Mouse (Mus musculus): ENCODE results near the gene Nup188. TPM values are rescaled to one million over a fixed set of nuclear protein-coding genes. Genes with fewer than 3 reads are reported as not detected.

Gene Nup188
- polyA plus RNA-seq, 1 experiment from 2014 or later, result 35.4 TPM

GRCm38 (mm10) chr2:30342544-30342943 lies 56.3 kb downstream of the Nup188 start:
- WGBS, result 93% methylated on average over 7 of the region's 7 CpGs
- Histone ChIP-seq H3K9ac (ENCODE audit: low read depth, low read length) (no peak overlapping the region), H3K36me3 (ENCODE audit: control insufficient read depth, insufficient read depth, low read length) (peaks cover 99% of the 10 kb centered on the region), H3K4me2 (ENCODE audit: low read depth, low read length) (no peak overlapping the region), H3K27ac (replicated peaks; ENCODE audit: low read depth, low read length) (no peak overlapping the region), H3K27me3 (replicated peaks; ENCODE audit: control insufficient read depth, insufficient read depth, low read length) (no peaks in the 10 kb centered on the region), H3K4me3 (ENCODE audit: low read depth, low read length) (no peak overlapping the region), H3K9me3 (ENCODE audit: control insufficient read depth, low read length) (no peaks in the 10 kb centered on the region), H3K4me1 (ENCODE audit: control insufficient read depth, insufficient read depth, low read length) (no peaks in the 10 kb centered on the region)
- no peak for DNase-seq (ENCODE audit: low spot score)
- no peak for ATAC-seq (ENCODE audit: low read depth)

GRCm38 (mm10) chr2:30343601-30344137 lies 57.5 kb downstream of the Nup188 start:
- H3K9ac ChIP-seq (ENCODE audit: low read depth, low read length), result no peak overlapping the region
- no peak for ATAC-seq (ENCODE audit: low read depth)
- no peak overlapping the region for H3K4me2 ChIP-seq (ENCODE audit: low read depth, low read length)
- no peak overlapping the region for H3K27ac ChIP-seq (replicated peaks; ENCODE audit: low read depth, low read length)
- H3K9me3 ChIP-seq (ENCODE audit: control insufficient read depth, low read length), result no peaks in the 10 kb centered on the region
- H3K4me3 ChIP-seq (ENCODE audit: low read depth, low read length), result no peak overlapping the region
- no peaks in the 10 kb centered on the region for H3K4me1 ChIP-seq (ENCODE audit: control insufficient read depth, insufficient read depth, low read length)
- WGBS, result 76% methylated on average over 14 of the region's 14 CpGs
- H3K36me3 ChIP-seq (ENCODE audit: control insufficient read depth, insufficient read depth, low read length), result peaks cover 99% of the 10 kb centered on the region
- no peaks in the 10 kb centered on the region for H3K27me3 ChIP-seq (replicated peaks; ENCODE audit: control insufficient read depth, insufficient read depth, low read length)
- DNase-seq (ENCODE audit: low spot score), result no peak

GRCm38 (mm10) chr2:30345971-30346676 lies 59.9 kb downstream of the Nup188 start:
- Histone ChIP-seq H3K36me3 (ENCODE audit: control insufficient read depth, insufficient read depth, low read length) (peaks cover 99% of the 10 kb centered on the region), H3K27me3 (replicated peaks; ENCODE audit: control insufficient read depth, insufficient read depth, low read length) (no peaks in the 10 kb centered on the region), H3K9me3 (ENCODE audit: control insufficient read depth, low read length) (no peaks in the 10 kb centered on the region), H3K27ac (replicated peaks; ENCODE audit: low read depth, low read length) (no peak overlapping the region), H3K4me3 (ENCODE audit: low read depth, low read length) (no peak overlapping the region), H3K4me1 (ENCODE audit: control insufficient read depth, insufficient read depth, low read length) (no peaks in the 10 kb centered on the region), H3K4me2 (ENCODE audit: low read depth, low read length) (no peak overlapping the region), H3K9ac (ENCODE audit: low read depth, low read length) (no peak overlapping the region)
- no peak for ATAC-seq (ENCODE audit: low read depth)
- DNase-seq (ENCODE audit: low spot score), result no peak
- 90% methylated on average over 7 of the region's 7 CpGs for WGBS

GRCm38 (mm10) chr2:30349196-30349595 lies 63.0 kb downstream of the Nup188 start:
- H3K4me2 ChIP-seq (ENCODE audit: low read depth, low read length), result no peak overlapping the region
- DNase-seq (ENCODE audit: low spot score) (no peak), ATAC-seq (ENCODE audit: low read depth) (no peak)
- H3K4me3 ChIP-seq (ENCODE audit: low read depth, low read length), result no peak overlapping the region
- H3K4me1 ChIP-seq (ENCODE audit: control insufficient read depth, insufficient read depth, low read length), result no peaks in the 10 kb centered on the region
- no peak overlapping the region for H3K27ac ChIP-seq (replicated peaks; ENCODE audit: low read depth, low read length)
- no peaks in the 10 kb centered on the region for H3K9me3 ChIP-seq (ENCODE audit: control insufficient read depth, low read length)
- no peaks in the 10 kb centered on the region for H3K27me3 ChIP-seq (replicated peaks; ENCODE audit: control insufficient read depth, insufficient read depth, low read length)
- 92% methylated on average over 6 of the region's 6 CpGs for WGBS
- peaks cover 89% of the 10 kb centered on the region for H3K36me3 ChIP-seq (ENCODE audit: control insufficient read depth, insufficient read depth, low read length)
- H3K9ac ChIP-seq (ENCODE audit: low read depth, low read length), result no peak overlapping the region

- no peak overlapping the region for H3K4me2 ChIP-seq (ENCODE audit: low read depth, low read length)
- no peaks in the 10 kb centered on the region for H3K9me3 ChIP-seq (ENCODE audit: control insufficient read depth, low read length)
- no peak overlapping the region for H3K9ac ChIP-seq (ENCODE audit: low read depth, low read length)
- H3K36me3 ChIP-seq (ENCODE audit: control insufficient read depth, insufficient read depth, low read length), result peaks cover 82% of the 10 kb centered on the region
- no peak overlapping the region for H3K4me3 ChIP-seq (ENCODE audit: low read depth, low read length)
- ATAC-seq (ENCODE audit: low read depth) (peak; percentile 64), DNase-seq (ENCODE audit: low spot score) (peak; percentile 46)
- no peaks in the 10 kb centered on the region for H3K4me1 ChIP-seq (ENCODE audit: control insufficient read depth, insufficient read depth, low read length)
- no peaks in the 10 kb centered on the region for H3K27me3 ChIP-seq (replicated peaks; ENCODE audit: control insufficient read depth, insufficient read depth, low read length)
- no peak overlapping the region for H3K27ac ChIP-seq (replicated peaks; ENCODE audit: low read depth, low read length)
- WGBS, result 69% methylated on average over 2 of the region's 2 CpGs
Observed at GRCm38 (mm10) chr2:30351149-30351548, 65.0 kb downstream of the Nup188 start.

GRCm38 (mm10) chr2:30355861-30356260 lies 69.7 kb downstream of the Nup188 start:
- peaks cover 36% of the 10 kb centered on the region for H3K36me3 ChIP-seq (ENCODE audit: control insufficient read depth, insufficient read depth, low read length)
- no peak overlapping the region for H3K4me2 ChIP-seq (ENCODE audit: low read depth, low read length)
- no peaks in the 10 kb centered on the region for H3K27me3 ChIP-seq (replicated peaks; ENCODE audit: control insufficient read depth, insufficient read depth, low read length)
- peak overlapping the region; percentile 16; the same call in 1 of the 2 replicates for H3K9ac ChIP-seq (ENCODE audit: low read depth, low read length)
- H3K9me3 ChIP-seq (ENCODE audit: control insufficient read depth, low read length), result no peaks in the 10 kb centered on the region
- WGBS, result 62% methylated on average over 4 of the region's 4 CpGs
- H3K27ac ChIP-seq (replicated peaks; ENCODE audit: low read depth, low read length), result no peak overlapping the region
- no peak for ATAC-seq (ENCODE audit: low read depth)
- DNase-seq (ENCODE audit: low spot score), result no peak
- no peak overlapping the region for H3K4me3 ChIP-seq (ENCODE audit: low read depth, low read length)
- peaks cover 10% of the 10 kb centered on the region for H3K4me1 ChIP-seq (ENCODE audit: control insufficient read depth, insufficient read depth, low read length)

GRCm38 (mm10) chr2:30356266-30356665 lies 70.1 kb downstream of the Nup188 start:
- WGBS, result 37% methylated on average over 3 of the region's 4 CpGs
- H3K9ac ChIP-seq (ENCODE audit: low read depth, low read length), result no peak overlapping the region
- H3K27ac ChIP-seq (replicated peaks; ENCODE audit: low read depth, low read length), result no peak overlapping the region

GRCm38 (mm10) chr2:30356906-30357305 lies 70.7 kb downstream of the Nup188 start:
- Histone ChIP-seq H3K27me3 (replicated peaks; ENCODE audit: control insufficient read depth, insufficient read depth, low read length) (no peaks in the 10 kb centered on the region), H3K4me3 (ENCODE audit: low read depth, low read length) (no peak overlapping the region), H3K36me3 (ENCODE audit: control insufficient read depth, insufficient read depth, low read length) (peaks cover 31% of the 10 kb centered on the region), H3K4me2 (ENCODE audit: low read depth, low read length) (no peak overlapping the region), H3K4me1 (ENCODE audit: control insufficient read depth, insufficient read depth, low read length) (peaks cover 10% of the 10 kb centered on the region), H3K9me3 (ENCODE audit: control insufficient read depth, low read length) (no peaks in the 10 kb centered on the region), H3K9ac (ENCODE audit: low read depth, low read length) (no peak overlapping the region), H3K27ac (replicated peaks; ENCODE audit: low read depth, low read length) (no peak overlapping the region)
- 63% methylated on average over 9 of the region's 9 CpGs for WGBS
- DNase-seq (ENCODE audit: low spot score) (no peak), ATAC-seq (ENCODE audit: low read depth) (no peak)

More at GRCm38 (mm10) chr2:30356266-30356665, 70.1 kb downstream of the Nup188 start:
- H3K36me3 ChIP-seq (ENCODE audit: control insufficient read depth, insufficient read depth, low read length), result peaks cover 32% of the 10 kb centered on the region
- DNase-seq (ENCODE audit: low spot score) (no peak), ATAC-seq (ENCODE audit: low read depth) (no peak)
- H3K4me1 ChIP-seq (ENCODE audit: control insufficient read depth, insufficient read depth, low read length), result peaks cover 10% of the 10 kb centered on the region
- no peaks in the 10 kb centered on the region for H3K9me3 ChIP-seq (ENCODE audit: control insufficient read depth, low read length)
- no peak overlapping the region for H3K4me2 ChIP-seq (ENCODE audit: low read depth, low read length)
- H3K27me3 ChIP-seq (replicated peaks; ENCODE audit: control insufficient read depth, insufficient read depth, low read length), result no peaks in the 10 kb centered on the region
- no peak overlapping the region for H3K4me3 ChIP-seq (ENCODE audit: low read depth, low read length)
